ENCODE assay signal across 17 mouse cellular contexts in genomic region chr6:94230918-94231317, GRCm38 (mm10). TPM values are rescaled to one million over a fixed set of nuclear protein-coding genes. Genes with fewer than 3 reads are reported as not detected.
DNase-seq lines count a peak whose midpoint lies in the region; ATAC-seq and TF ChIP-seq lines count a peak whose summit lies in the region.
"Had no signal": no experiment of that assay in that cellular context is flagged by ENCODE, and none has a peak within 500 bp of the region (broad histone marks: within the 10 kb centered on the region; RNA-seq: fewer than 3 reads in every experiment).

No protein-coding gene starts in this region.

- H3K9ac ChIP-seq in heart, embryonic 13.5 days = peak overlapping the region; percentile 64; the same call in 1 of the 2 replicates
- H3K9ac ChIP-seq in intestine, postnatal 0 days (ENCODE audit: low read depth, low read length) = no peak overlapping the region
- no peak overlapping the region for H3K9ac ChIP-seq in stomach, embryonic 15.5 days
- no peak overlapping the region for H3K9ac ChIP-seq in forebrain, postnatal 0 days
- H3K9ac ChIP-seq: midbrain, embryonic 15.5 days had no signal

- H3K4me2 ChIP-seq in heart, embryonic 13.5 days = peak overlapping the region; percentile 50
- peak overlapping the region; percentile 48 for H3K4me2 ChIP-seq in intestine, postnatal 0 days (replicated peaks; ENCODE audit: low read depth)
- H3K4me2 ChIP-seq in stomach, embryonic 15.5 days = no peak overlapping the region
- no peak overlapping the region for H3K4me2 ChIP-seq in forebrain, postnatal 0 days (ENCODE audit: low read depth)
- H3K4me2 ChIP-seq: midbrain, embryonic 15.5 days had no signal

- H3K4me1 ChIP-seq in heart, embryonic 13.5 days = peaks cover 73% of the 10 kb centered on the region
- peaks cover 5% of the 10 kb centered on the region for H3K4me1 ChIP-seq in lung, adult 2 months (ENCODE audit: control insufficient read depth, insufficient read depth, low read length)
- H3K4me1 ChIP-seq in intestine, postnatal 0 days (replicated peaks; ENCODE audit: control insufficient read depth, insufficient read depth, low read length) = peaks cover 11% of the 10 kb centered on the region
- peaks cover 10% of the 10 kb centered on the region for H3K4me1 ChIP-seq in stomach, embryonic 15.5 days
- H3K4me1 ChIP-seq in forebrain, postnatal 0 days (ENCODE audit: insufficient read depth) = no peaks in the 10 kb centered on the region

- DNase-seq in heart, postnatal 4 days = no peak
- DNase-seq in lung, adult 2 months = peak; percentile 28
- DNase-seq in lung, postnatal 14 days = no peak
- DNase-seq in forebrain, postnatal 0 days = no peak
- DNase-seq in embryo, embryonic 10 days (ENCODE audit: low spot score) = no peak
- DNase-seq: cerebellum, adult 18-20 months; kidney, postnatal 14 days; layer of hippocampus, adult 9-11 months; thymus, postnatal 25 days had no signal

- no peak for ATAC-seq in heart, embryonic 13.5 days (ENCODE audit: extremely low read depth, insufficient number of reproducible peaks, low FRiP score, low TSS enrichment)
- peak; percentile 42; the same call in 1 of the 2 replicates for ATAC-seq in intestine, postnatal 0 days
- ATAC-seq in stomach, embryonic 15.5 days (ENCODE audit: insufficient read depth, low FRiP score, low read depth) = 0 out of 2 replicates have a peak, but pooled peaks have one; percentile 39
- no peak for ATAC-seq in forebrain, postnatal 0 days
- ATAC-seq: CD4-positive, CD25-positive, alpha-beta regulatory T cell, adult 4 months; hindbrain, postnatal 0 days; midbrain, embryonic 15.5 days had no signal

- peak overlapping the region; percentile 75 for H3K27ac ChIP-seq in heart, embryonic 13.5 days (replicated peaks)
- H3K27ac ChIP-seq in intestine, postnatal 0 days (ENCODE audit: low read depth, low read length) = peak overlapping the region; percentile 64; the same call in 1 of the 2 replicates
- peak overlapping the region; percentile 46; the same call in 1 of the 2 replicates for H3K27ac ChIP-seq in stomach, embryonic 15.5 days
- no peak overlapping the region for H3K27ac ChIP-seq in forebrain, postnatal 0 days (ENCODE audit: low read depth, low read length)
- H3K27ac ChIP-seq: hindbrain, postnatal 0 days; macrophage; midbrain, embryonic 15.5 days had no signal

- no peaks in the 10 kb centered on the region for H3K9me3 ChIP-seq in heart, embryonic 13.5 days
- H3K9me3 ChIP-seq in intestine, postnatal 0 days (ENCODE audit: control insufficient read depth) = no peaks in the 10 kb centered on the region
- no peaks in the 10 kb centered on the region for H3K9me3 ChIP-seq in stomach, embryonic 15.5 days
- H3K9me3 ChIP-seq in forebrain, postnatal 0 days (ENCODE audit: low read length) = no peaks in the 10 kb centered on the region
- H3K9me3 ChIP-seq: midbrain, embryonic 15.5 days had no signal

- H3K36me3 ChIP-seq in heart, embryonic 13.5 days = no peaks in the 10 kb centered on the region
- H3K36me3 ChIP-seq in intestine, postnatal 0 days (ENCODE audit: control insufficient read depth, insufficient read depth) = no peaks in the 10 kb centered on the region
- H3K36me3 ChIP-seq in stomach, embryonic 15.5 days = no peaks in the 10 kb centered on the region
- no peaks in the 10 kb centered on the region for H3K36me3 ChIP-seq in forebrain, postnatal 0 days (ENCODE audit: insufficient read depth)
- H3K36me3 ChIP-seq: midbrain, embryonic 15.5 days had no signal

- no peak overlapping the region for H3K4me3 ChIP-seq in heart, embryonic 13.5 days
- no peak overlapping the region for H3K4me3 ChIP-seq in lung, adult 2 months (replicated peaks; ENCODE audit: extremely low read depth, low read depth, low read length)
- H3K4me3 ChIP-seq in intestine, postnatal 0 days (ENCODE audit: low read depth, low read length) = no peak overlapping the region
- H3K4me3 ChIP-seq in stomach, embryonic 15.5 days (replicated peaks) = no peak overlapping the region
- no peak overlapping the region for H3K4me3 ChIP-seq in forebrain, postnatal 0 days (ENCODE audit: low read depth, low read length)
- H3K4me3 ChIP-seq: erythroblast, embryonic 14.5 days; midbrain, embryonic 15.5 days had no signal

- 15% methylated on average over 3 of the region's 3 CpGs for WGBS in heart, embryonic 13.5 days
- 32% methylated on average over 3 of the region's 3 CpGs for WGBS in lung, adult 2 months
- 25% methylated on average over 3 of the region's 3 CpGs for WGBS in intestine, postnatal 0 days
- WGBS in stomach, embryonic 15.5 days = 36% methylated on average over 3 of the region's 3 CpGs
- WGBS in forebrain, postnatal 0 days = 58% methylated on average over 3 of the region's 3 CpGs

- no peak for TF ChIP-seq CTCF in lung, adult 2 months (IDR thresholded peaks at IDR 0.05; ENCODE audit: insufficient read depth, low read length)
- TF ChIP-seq CTCF in intestine, postnatal 0 days (IDR thresholded peaks at IDR 0.05; ENCODE audit: low read depth) = no peak
- no peak for TF ChIP-seq CTCF in forebrain, postnatal 0 days (IDR thresholded peaks at IDR 0.05; ENCODE audit: low read depth)

- no peaks in the 10 kb centered on the region for H3K27me3 ChIP-seq in heart, embryonic 13.5 days (replicated peaks)
- no peaks in the 10 kb centered on the region for H3K27me3 ChIP-seq in intestine, postnatal 0 days (replicated peaks; ENCODE audit: control insufficient read depth, insufficient read depth, low read length)
- no peaks in the 10 kb centered on the region for H3K27me3 ChIP-seq in stomach, embryonic 15.5 days (replicated peaks)
- H3K27me3 ChIP-seq in forebrain, postnatal 0 days (ENCODE audit: insufficient read depth, low read length) = no peaks in the 10 kb centered on the region
- H3K27me3 ChIP-seq: midbrain, embryonic 15.5 days had no signal

- no peak for TF ChIP-seq POLR2A in lung, adult 2 months (IDR thresholded peaks at IDR 0.05; ENCODE audit: borderline replicate concordance, extremely low read depth, low read depth, low read length)

RNA-seq across cellular contexts. Expression of gene Magi1, which starts 52.8 kb away (rescaled TPM):
- polyA plus RNA-seq in heart, embryonic 13.5 days (2015; fragmentation: Nextera tagmentation; extraction: Ambion mirVana) = 7.3 and 7.5 TPM in 2 replicates
- total RNA-seq in heart, postnatal 4 days (2021) = 10 to 100 TPM; 38.9 to 40.6 TPM
- 9.4 and 12.3 TPM in 2 replicates for polyA plus RNA-seq in lung, adult 2 months (2012; rRNA removed)
- polyA plus RNA-seq in intestine, postnatal 0 days (2015; fragmentation: Nextera tagmentation; extraction: Ambion mirVana) = 4.2 and 5.4 TPM in 2 replicates
- 9.8 and 10.5 TPM in 2 replicates for polyA plus RNA-seq in stomach, embryonic 15.5 days (2015; fragmentation: Nextera tagmentation; extraction: Ambion mirVana)
- total RNA-seq in forebrain, postnatal 0 days (2014; rRNA removed) = 43.9 and 53.0 TPM in 2 replicates
- 9.9 and 16.4 TPM in 2 replicates for polyA plus RNA-seq in forebrain, postnatal 0 days (2015; fragmentation: Nextera tagmentation; extraction: Ambion mirVana)

Comparison
In these comparisons a context has a peak if more than half of its experiments do, and no peak if none do; other contexts are left out.
1. ATAC-seq: peak in intestine, postnatal 0 days (single experiment) and stomach, embryonic 15.5 days (single experiment); none in heart, embryonic 13.5 days (single experiment) and forebrain, postnatal 0 days (single experiment).
2. H3K4me2 ChIP-seq: peak in heart, embryonic 13.5 days (single experiment) and intestine, postnatal 0 days (single experiment); none in stomach, embryonic 15.5 days (single experiment) and forebrain, postnatal 0 days (single experiment).